Mouse (Mus musculus) liver, embryonic 16.5 days (tissue): ENCODE measurements around the gene Gimap7. TPM values are rescaled to one million over a fixed set of nuclear protein-coding genes. Genes with fewer than 3 reads are reported as not detected.

Source experiments
- ATAC-seq: fragments of 200-750 bp; cut with Nextera tagmentation; 2 replicates; pipeline ENCODE4 v1.8.0; 2017; ENCODE audit warnings: low read depth, mild to moderate bottlenecking, moderate number of reproducible peaks, moderate library complexity
- H3K27ac ChIP-seq: fragments of 300-500 bp; sonication (generic); 2 replicates; pipeline ENCODE4 v1.5.1; 2014; ENCODE audit warnings: mild to moderate bottlenecking, low read length
- H3K27me3 ChIP-seq: fragments of 300-500 bp; sonication (generic); 2 replicates; pipeline ENCODE4 v1.6.1; 2014; ENCODE audit warnings: low read depth, low read length, mixed read lengths; ENCODE audit not compliant: control insufficient read depth, insufficient read depth
- H3K36me3 ChIP-seq: fragments of 300-500 bp; sonication (generic); 2 replicates; pipeline ENCODE4 v1.6.1; 2014; ENCODE audit warnings: mild to moderate bottlenecking; ENCODE audit not compliant: control insufficient read depth, insufficient read depth
- H3K4me1 ChIP-seq: fragments of 300-500 bp; sonication (generic); 2 replicates; pipeline ENCODE4 v1.6.1; 2014; ENCODE audit warnings: low read depth, low read length, mixed read lengths; ENCODE audit not compliant: control insufficient read depth
- H3K4me2 ChIP-seq: fragments of 300-500 bp; sonication (generic); 2 replicates; pipeline ENCODE4 v1.6.1; 2014; ENCODE audit warnings: low read depth, low read length, mixed read lengths
- H3K4me3 ChIP-seq: fragments of 300-500 bp; sonication (generic); 2 replicates; pipeline ENCODE4 v1.5.1; 2014; ENCODE audit warnings: low read depth, mild to moderate bottlenecking, low read length
- H3K9ac ChIP-seq: fragments of 300-500 bp; sonication (generic); 2 replicates; pipeline ENCODE4 v1.6.1; 2014; ENCODE audit warnings: low read depth, low read length
- H3K9me3 ChIP-seq: fragments of 300-500 bp; sonication (generic); replicated peaks from 2 replicates; pipeline ENCODE4 v1.6.1; 2016; ENCODE audit warnings: low read length; ENCODE audit not compliant: control insufficient read depth
- WGBS: fragments of 180-500 bp; shearing (Covaris S2); extraction: QIAGEN DNeasy Blood & Tissue Kit; methylation state at CpG from one replicate; pipeline ENCODE4 v1.1.7; 2014; ENCODE audit not compliant: insufficient replicate concordance; 5-methylcytosine and 5-hydroxymethylcytosine counted together
- polyA plus RNA-seq: library from polyadenylated mRNA; unstranded; fragments of >200 nt; fragmentation: Nextera tagmentation; extraction: Ambion mirVana; gene quantifications from 2 replicates; pipeline ENCODE4 v1.2.1, GENCODE M21; 2015

Gimap7 gene
- polyA plus RNA-seq, 1 experiment from 2014 or later, result 0.13 TPM

DNA sequence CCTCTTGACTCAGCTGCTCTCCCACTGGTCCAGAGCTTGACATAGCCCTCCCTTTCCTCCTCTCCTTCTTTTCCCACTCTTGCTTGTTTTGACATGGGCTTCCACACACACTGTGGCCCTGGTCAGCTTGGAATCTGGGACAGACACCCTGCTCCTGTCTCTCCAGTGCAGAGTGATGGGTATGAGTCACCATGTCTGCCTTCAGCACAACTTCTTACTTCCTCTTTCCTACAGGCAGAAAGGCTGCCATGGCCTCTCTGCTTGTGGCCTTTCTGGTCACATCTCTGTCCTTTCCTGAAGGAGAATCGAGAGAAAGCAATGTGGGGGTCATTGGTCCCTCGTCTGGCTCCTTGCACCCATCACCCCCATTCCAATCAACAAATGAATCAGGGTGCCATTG lies 31.3 kb upstream of the Gimap7 start:
- WGBS, result 18% methylated on average over 2 of the region's 2 CpGs
- ATAC-seq, result no peak

DNA sequence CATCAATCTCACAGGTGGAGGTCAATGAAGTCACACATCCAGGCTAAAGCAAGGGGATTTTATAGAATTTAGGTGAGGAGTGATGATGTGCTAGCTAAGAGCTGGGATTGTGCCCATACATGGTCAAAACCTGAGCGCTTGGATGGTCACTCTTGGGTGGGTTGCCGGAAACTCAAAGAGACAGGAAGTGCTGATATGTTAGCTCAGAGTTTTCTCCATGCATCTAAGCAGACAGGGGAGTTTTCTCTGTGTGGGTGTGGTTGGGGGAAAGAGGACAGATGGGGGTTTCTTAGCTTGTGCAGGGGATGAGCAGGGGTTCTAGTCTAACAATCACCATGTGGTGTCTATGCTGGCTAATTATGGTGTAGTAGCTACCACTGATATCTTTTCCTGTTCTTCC lies 29.1 kb upstream of the Gimap7 start:
- no peak overlapping the region for H3K4me3 ChIP-seq
- H3K9me3 ChIP-seq, result no peaks in the 10 kb centered on the region
- no peaks in the 10 kb centered on the region for H3K36me3 ChIP-seq
- no peak for ATAC-seq
- no peak overlapping the region for H3K4me2 ChIP-seq
- no peak overlapping the region for H3K27ac ChIP-seq
- H3K9ac ChIP-seq, result no peak overlapping the region
- no peaks in the 10 kb centered on the region for H3K27me3 ChIP-seq
- 35% methylated on average over 2 of the region's 2 CpGs for WGBS
- H3K4me1 ChIP-seq, result no peaks in the 10 kb centered on the region

More for the DNA sequence above, 31.3 kb upstream of the Gimap7 start:
- Histone ChIP-seq H3K36me3 (no peaks in the 10 kb centered on the region), H3K4me1 (no peaks in the 10 kb centered on the region), H3K4me3 (no peak overlapping the region), H3K9ac (no peak overlapping the region), H3K4me2 (no peak overlapping the region), H3K27ac (no peak overlapping the region), H3K9me3 (no peaks in the 10 kb centered on the region), H3K27me3 (no peaks in the 10 kb centered on the region)

DNA sequence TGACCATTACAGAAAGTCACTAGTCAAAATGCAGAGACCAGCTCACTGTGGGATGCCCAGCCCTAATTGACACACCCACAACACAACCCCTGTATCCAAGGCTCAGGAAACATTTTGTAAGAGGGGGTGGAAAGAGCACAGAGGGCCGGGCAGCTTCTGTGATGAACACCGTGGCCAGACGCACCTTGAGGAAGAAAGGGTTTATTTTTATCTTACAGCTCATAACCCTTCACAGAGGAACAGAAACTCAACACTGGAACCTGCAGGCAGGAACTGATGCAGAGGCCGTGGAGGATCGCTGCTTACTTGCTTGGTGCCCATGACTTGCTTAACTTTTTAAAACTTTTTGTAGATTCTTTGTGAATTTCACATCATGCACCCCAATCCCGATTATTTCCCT lies 25.5 kb upstream of the Gimap7 start:
- H3K27me3 ChIP-seq, result no peaks in the 10 kb centered on the region
- no peaks in the 10 kb centered on the region for H3K36me3 ChIP-seq
- H3K4me2 ChIP-seq, result no peak overlapping the region
- H3K4me1 ChIP-seq, result no peaks in the 10 kb centered on the region
- 61% methylated on average over 6 of the region's 6 CpGs for WGBS
- H3K27ac ChIP-seq, result no peak overlapping the region
- H3K9ac ChIP-seq, result no peak overlapping the region
- H3K9me3 ChIP-seq, result no peaks in the 10 kb centered on the region
- ATAC-seq, result no peak
- H3K4me3 ChIP-seq, result no peak overlapping the region

DNA sequence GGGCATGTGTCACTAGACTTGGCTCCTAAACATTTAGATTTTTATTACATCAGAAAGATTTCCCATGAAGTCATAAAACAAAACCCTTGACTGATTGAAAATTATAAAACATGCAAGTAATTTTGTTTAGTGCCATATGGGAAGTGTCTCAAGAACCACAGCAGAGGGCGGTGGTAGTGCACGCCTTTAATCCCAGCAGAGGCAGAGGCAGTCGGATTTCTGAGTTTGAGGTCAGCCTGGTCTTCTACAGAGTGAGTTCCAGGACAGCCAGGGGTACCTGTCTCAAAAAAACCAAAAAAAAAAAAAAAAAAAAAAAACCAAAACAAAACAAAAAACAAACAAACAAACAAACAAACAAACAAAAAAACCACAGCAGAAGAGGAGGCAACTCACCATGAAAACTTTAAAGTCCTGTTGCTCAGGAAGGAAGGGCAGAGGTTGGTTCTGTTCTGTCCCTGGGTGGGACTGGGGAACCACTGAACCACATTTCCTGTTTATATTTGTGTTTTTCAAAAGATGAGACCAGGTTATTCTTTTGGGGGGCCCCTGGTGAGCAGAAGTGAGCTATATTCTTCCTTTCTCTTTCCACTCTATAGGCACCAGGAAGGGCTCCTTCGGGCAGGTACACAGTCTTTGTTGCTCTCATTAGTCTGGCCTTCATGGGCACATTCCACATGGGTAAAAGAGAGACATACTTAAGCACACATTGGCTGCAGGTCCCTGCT lies 21.4 kb upstream of the Gimap7 start:
- no peak overlapping the region for H3K4me3 ChIP-seq
- H3K27me3 ChIP-seq, result no peaks in the 10 kb centered on the region
- peak overlapping the region; percentile 44; the same call in 1 of the 2 replicates for H3K27ac ChIP-seq
- no peak overlapping the region for H3K9ac ChIP-seq
- H3K4me1 ChIP-seq, result no peaks in the 10 kb centered on the region; the same call in 1 of the 2 replicates
- no peaks in the 10 kb centered on the region for H3K9me3 ChIP-seq
- H3K4me2 ChIP-seq, result no peak overlapping the region
- no peaks in the 10 kb centered on the region for H3K36me3 ChIP-seq
- ATAC-seq, result no peak
- 53% methylated on average over 4 of the region's 4 CpGs for WGBS

DNA sequence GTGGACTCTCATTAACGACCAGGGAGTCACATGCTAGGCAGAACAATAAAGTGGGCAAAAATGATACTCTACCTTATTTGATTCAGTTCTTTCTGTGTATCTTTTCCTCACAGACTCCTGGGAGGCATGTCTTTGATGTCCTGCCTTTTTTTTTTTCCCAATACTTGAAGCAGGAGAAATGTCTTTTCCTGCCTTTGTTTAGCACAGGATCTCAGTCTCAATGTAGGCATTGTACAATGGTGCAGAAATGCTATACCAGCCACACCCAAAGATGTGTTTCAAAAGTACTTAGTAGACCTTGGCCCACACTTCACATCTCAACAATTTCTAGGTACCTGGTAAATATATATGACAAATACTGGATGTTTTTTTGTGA lies 20.9 kb upstream of the Gimap7 start:
- Histone ChIP-seq H3K4me3 (no peak overlapping the region), H3K27ac (peak overlapping the region; percentile 44; the same call in 1 of the 2 replicates), H3K4me1 (no peaks in the 10 kb centered on the region; the same call in 1 of the 2 replicates), H3K27me3 (no peaks in the 10 kb centered on the region), H3K36me3 (no peaks in the 10 kb centered on the region), H3K9me3 (no peaks in the 10 kb centered on the region), H3K9ac (no peak overlapping the region), H3K4me2 (no peak overlapping the region)
- ATAC-seq, result no peak
- 25% methylated on average over 1 of the region's 1 CpGs for WGBS

DNA sequence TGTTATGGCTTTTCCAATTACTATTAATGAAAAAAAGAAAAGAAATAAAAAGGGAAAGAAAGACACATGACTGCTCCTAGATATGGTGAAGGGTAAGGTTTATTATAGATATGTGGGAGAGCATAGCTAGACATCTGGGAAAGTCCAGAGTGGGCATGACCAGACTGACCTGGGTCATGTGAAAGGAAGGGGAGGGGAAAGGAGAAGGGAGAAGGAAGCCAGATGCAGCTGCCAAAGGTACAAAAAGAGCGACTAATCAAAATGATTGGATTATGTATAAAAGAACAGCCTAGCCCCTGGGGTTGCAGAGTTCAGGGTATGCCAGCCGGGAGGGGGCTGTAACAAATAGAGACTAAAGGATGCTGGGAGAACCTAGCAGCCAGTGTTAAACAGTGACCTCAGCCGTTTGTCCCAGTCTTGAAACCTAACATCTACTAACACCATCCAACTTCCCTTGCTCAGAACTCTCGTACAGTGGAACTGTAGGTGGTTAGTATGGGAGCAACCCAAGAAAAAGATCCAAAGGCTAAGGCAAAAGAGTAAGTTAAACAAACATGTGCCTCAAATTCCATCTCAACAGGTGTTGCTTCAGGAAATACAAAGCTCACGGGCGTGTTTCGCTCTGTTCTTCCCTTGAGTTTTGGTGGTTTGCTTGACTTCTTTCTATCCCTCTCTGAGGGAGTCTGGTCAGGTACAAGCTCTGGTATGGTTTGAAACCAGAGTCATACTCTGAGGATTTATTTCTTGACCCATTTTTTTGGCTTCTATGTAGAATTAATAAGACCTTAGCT lies 20.2 kb upstream of the Gimap7 start:
- no peaks in the 10 kb centered on the region for H3K9me3 ChIP-seq
- H3K36me3 ChIP-seq, result no peaks in the 10 kb centered on the region
- no peak overlapping the region for H3K9ac ChIP-seq
- H3K4me3 ChIP-seq, result no peak overlapping the region
- H3K27me3 ChIP-seq, result no peaks in the 10 kb centered on the region
- H3K4me2 ChIP-seq, result no peak overlapping the region
- no peaks in the 10 kb centered on the region; the same call in 1 of the 2 replicates for H3K4me1 ChIP-seq
- no peak overlapping the region for H3K27ac ChIP-seq
- ATAC-seq, result no peak
- 47% methylated on average over 7 of the region's 7 CpGs for WGBS

DNA sequence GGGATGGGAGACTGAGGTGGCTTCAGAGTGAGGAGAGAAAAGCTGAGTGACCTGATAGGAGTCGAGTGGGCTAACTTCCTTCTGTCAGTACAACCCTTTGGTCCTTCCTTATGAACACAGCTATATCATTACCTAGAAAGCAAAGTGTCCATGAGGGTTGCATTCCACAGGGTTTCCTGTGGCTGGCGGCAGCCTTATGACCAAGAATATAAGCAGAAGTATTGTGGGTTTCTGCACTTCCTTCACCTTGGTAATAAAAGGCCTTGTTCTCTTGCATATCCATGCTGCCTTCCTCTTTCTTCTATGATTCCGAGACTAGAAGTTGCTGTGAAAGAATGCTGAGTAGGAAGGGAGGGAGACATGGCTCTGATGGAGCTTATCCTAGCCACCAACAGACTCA lies 19.5 kb upstream of the Gimap7 start:
- H3K4me3 ChIP-seq, result no peak overlapping the region
- H3K27me3 ChIP-seq, result no peaks in the 10 kb centered on the region
- no peak overlapping the region for H3K4me2 ChIP-seq
- H3K9me3 ChIP-seq, result no peaks in the 10 kb centered on the region
- H3K36me3 ChIP-seq, result no peaks in the 10 kb centered on the region
- WGBS, result 14% methylated on average over 3 of the region's 3 CpGs
- H3K4me1 ChIP-seq, result no peaks in the 10 kb centered on the region; the same call in 1 of the 2 replicates
- no peak overlapping the region for H3K9ac ChIP-seq
- no peak for ATAC-seq
- no peak overlapping the region for H3K27ac ChIP-seq

DNA sequence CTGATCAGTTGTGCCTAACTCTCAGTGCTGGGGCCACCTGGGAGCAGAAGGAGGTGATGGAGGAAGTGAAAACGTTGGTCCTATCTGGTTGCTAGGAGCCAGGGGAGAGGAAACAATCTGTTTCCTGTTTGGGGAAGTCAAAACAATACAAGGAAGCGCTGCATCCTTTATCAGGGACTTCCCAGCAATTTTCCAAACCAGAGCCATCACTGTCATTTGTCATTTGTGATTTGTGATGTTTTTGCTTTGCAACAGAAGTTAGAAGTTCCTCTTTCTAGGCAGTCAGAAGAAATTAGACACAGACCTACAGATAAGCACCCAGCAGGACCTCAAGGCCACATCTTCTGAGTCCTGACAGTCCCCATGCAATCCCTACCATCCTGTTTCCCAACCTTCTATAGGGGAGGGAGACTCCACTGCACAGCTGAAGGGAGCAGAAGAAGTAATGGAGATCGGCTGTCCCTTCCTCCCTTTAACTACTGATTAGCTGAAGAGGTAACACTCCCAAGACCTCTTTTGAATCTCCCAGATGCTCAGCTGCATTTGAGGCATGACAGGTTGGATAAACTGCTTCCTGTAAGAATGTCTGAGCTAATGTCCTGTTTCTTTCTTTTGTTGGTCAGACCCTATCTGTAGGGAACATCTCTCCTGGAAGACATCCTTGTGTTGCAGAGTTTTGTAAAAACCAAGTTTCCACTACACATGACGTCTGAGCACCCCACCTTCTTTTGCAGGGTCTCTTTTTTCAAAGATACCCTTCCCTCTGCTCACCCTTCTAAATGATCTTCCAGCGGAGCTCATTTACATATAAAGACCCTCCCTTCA lies 18.0 kb upstream of the Gimap7 start:
- no peaks in the 10 kb centered on the region for H3K36me3 ChIP-seq
- H3K27ac ChIP-seq, result peak overlapping the region; percentile 32; the same call in 1 of the 2 replicates
- WGBS, result 13% methylated on average over 5 of the region's 5 CpGs
- H3K9ac ChIP-seq, result no peak overlapping the region
- ATAC-seq, result peak; percentile 60
- no peak overlapping the region for H3K4me3 ChIP-seq
- H3K4me2 ChIP-seq, result no peak overlapping the region
- no peaks in the 10 kb centered on the region for H3K9me3 ChIP-seq
- H3K27me3 ChIP-seq, result no peaks in the 10 kb centered on the region
- H3K4me1 ChIP-seq, result no peaks in the 10 kb centered on the region; the same call in 1 of the 2 replicates
